Mouse (Mus musculus) CH12.LX (cell line): Measurements from ENCODE around the gene Nup188. TPM values are rescaled to one million over a fixed set of nuclear protein-coding genes. Genes with fewer than 3 reads are reported as not detected.

Source experiments
- DNase-seq: peaks from one replicate; pipeline ENCODE4 v3.0.0-alpha.2; 2013; ENCODE audit errors: extremely low read depth
- H3K27ac ChIP-seq: 2 replicates; pipeline ENCODE4 v1.5.1; 2012; ENCODE audit warnings: low read depth, mild to moderate bottlenecking, control low read depth, moderate library complexity; ENCODE audit not compliant: insufficient read depth
- H3K27me3 ChIP-seq: replicated peaks from 2 replicates; pipeline ENCODE3; 2012; ENCODE audit warnings: inconsistent platforms
- H3K36me3 ChIP-seq, 2 experiments: replicated peaks in 1 of 2; 2 replicates each; pipeline versions ENCODE3 to v1.6.1; 2012; ENCODE audit warnings: inconsistent platforms in 1 of 2, low read length in 1 of 2, mild to moderate bottlenecking in 1 of 2, mixed read lengths in 1 of 2, moderate library complexity in 1 of 2; ENCODE audit not compliant: control insufficient read depth in 1 of 2, insufficient read depth in 1 of 2
- H3K4me1 ChIP-seq, 2 experiments: 2 replicates each; pipeline ENCODE4 v1.6.1; 2012; ENCODE audit warnings: inconsistent platforms in 1 of 2, moderate library complexity in 1 of 2; ENCODE audit not compliant: insufficient read depth in 2 of 2, control insufficient read depth in 1 of 2
- H3K4me2 ChIP-seq: 2 replicates; pipeline ENCODE4 v1.6.1; 2012; ENCODE audit warnings: low read depth, mild to moderate bottlenecking, control low read depth; ENCODE audit not compliant: poor library complexity, insufficient read depth, severe bottlenecking
- H3K4me3 ChIP-seq, 3 experiments: fragments of 150-350 bp in 1 of 3; sonication (generic) in 1 of 3; replicated peaks in 1 of 3; 2 replicates each; pipeline versions ENCODE3 to v1.5.1; 2011 to 2012; ENCODE audit warnings: low read depth in 2 of 3, low read length in 2 of 3, mild to moderate bottlenecking in 2 of 3, moderate library complexity in 2 of 3, control low read depth in 1 of 3, improper control_type of control experiment in 1 of 3, inconsistent platforms in 1 of 3, mixed read lengths in 1 of 3; ENCODE audit not compliant: poor library complexity in 1 of 3
- H3K79me2 ChIP-seq: replicated peaks from 2 replicates; pipeline ENCODE4 v1.6.1; 2012; ENCODE audit warnings: mild to moderate bottlenecking, moderate library complexity; ENCODE audit not compliant: control insufficient read depth, poor library complexity, insufficient read depth, severe bottlenecking; ENCODE audit errors: extremely low read depth
- H3K9ac ChIP-seq: 2 replicates; pipeline ENCODE4 v1.6.1; 2012; ENCODE audit warnings: low read depth, mild to moderate bottlenecking, control low read depth, moderate library complexity; ENCODE audit not compliant: insufficient read depth
- H3K9me3 ChIP-seq: replicated peaks from 2 replicates; pipeline ENCODE3; 2012; ENCODE audit warnings: low read length, inconsistent platforms, mixed read lengths
- CHD2 ChIP-seq: IDR thresholded peaks from 2 replicates; pipeline ENCODE4 v1.6.1; 2011; ENCODE audit warnings: low read length, improper control_type of control experiment
- JUN ChIP-seq: IDR thresholded peaks from 2 replicates; pipeline ENCODE4 v1.6.1; 2011; ENCODE audit warnings: low read depth, mild to moderate bottlenecking, low read length, improper control_type of control experiment, moderate library complexity; ENCODE audit not compliant: insufficient read depth
- KAT2A ChIP-seq: IDR thresholded peaks from 2 replicates; pipeline ENCODE4 v1.6.1; 2012; ENCODE audit warnings: low read length, improper control_type of control experiment, inconsistent platforms; ENCODE audit not compliant: insufficient replicate concordance
- MAZ ChIP-seq: IDR thresholded peaks from 2 replicates; pipeline ENCODE4 v1.6.1; 2012; ENCODE audit warnings: low read depth, mild to moderate bottlenecking, inconsistent platforms, low read length, improper control_type of control experiment, moderate library complexity
- MEF2A ChIP-seq: IDR thresholded peaks from 2 replicates; pipeline ENCODE4 v1.6.1; 2014; ENCODE audit warnings: low read depth, mild to moderate bottlenecking, inconsistent platforms, low read length, improper control_type of control experiment, borderline replicate concordance
- NELFE ChIP-seq: IDR thresholded peaks from 2 replicates; pipeline ENCODE4 v1.6.1; 2011; ENCODE audit warnings: low read depth, low read length, improper control_type of control experiment
- NRF1 ChIP-seq: IDR thresholded peaks from 2 replicates; pipeline ENCODE4 v1.6.1; 2014; ENCODE audit warnings: low read depth, mild to moderate bottlenecking, inconsistent platforms, low read length, improper control_type of control experiment, moderate library complexity
- SIN3A ChIP-seq: IDR thresholded peaks from 2 replicates; pipeline ENCODE4 v1.6.1; 2012; ENCODE audit warnings: low read length, improper control_type of control experiment, inconsistent platforms
- SMC3 ChIP-seq: IDR thresholded peaks from 2 replicates; pipeline ENCODE4 v1.6.1; 2011; ENCODE audit warnings: low read depth, low read length, improper control_type of control experiment
- TBP ChIP-seq: conservative IDR thresholded peaks from 2 replicates; pipeline ENCODE4 v1.6.1; 2011; ENCODE audit warnings: low read depth, low read length, improper control_type of control experiment
- TCF12 ChIP-seq: IDR thresholded peaks from 2 replicates; pipeline ENCODE4 v1.6.1; 2014; ENCODE audit warnings: low read depth, mild to moderate bottlenecking, inconsistent platforms, low read length, improper control_type of control experiment
- ZC3H11A ChIP-seq: IDR thresholded peaks from 2 replicates; pipeline ENCODE4 v1.6.1; 2012; ENCODE audit warnings: low read depth, mild to moderate bottlenecking, inconsistent platforms, low read length, improper control_type of control experiment
- ZMIZ1 ChIP-seq: IDR thresholded peaks from 2 replicates; pipeline ENCODE4 v1.6.1; 2012; ENCODE audit warnings: low read depth, mild to moderate bottlenecking, inconsistent platforms, low read length, improper control_type of control experiment
- dilution Hi-C: fragments of 300-500 bp; cut with MboI; formaldehyde crosslinking; loops from 2 replicates; pipeline ENCODE4 v1.14.3; 2020; ENCODE audit warnings: low sequenced_read_pairs; ENCODE audit not compliant: extremely low pct_unique_long_range_greater_than_20kb, extremely low pct_ligation_motif_present
- in situ Hi-C: fragments of 300-500 bp; cut with MboI; formaldehyde crosslinking; loops from 3 replicates; pipeline ENCODE4 v1.14.3; 2019; ENCODE audit warnings: low sequenced_read_pairs, low pct_ligation_motif_present, low pct_unique_long_range_greater_than_20kb, mixed read lengths
- polyA plus RNA-seq: library from polyadenylated mRNA; unstranded; fragments of >175 nt; gene quantifications from 2 replicates; pipeline ENCODE4 v1.2.1, GENCODE M21; 2012; ENCODE audit warnings: low read depth; ENCODE audit not compliant: insufficient read length
- total RNA-seq, 2 experiments: library from RNA; depleted of rRNA; stranded (reverse); fragments of 300-350 nt in 1 of 2; fragments of >200 nt in 1 of 2; gene quantifications; 2 replicates each; pipeline ENCODE4 v1.2.3; 2012 to 2014

Nup188 gene
- total and polyA plus RNA-seq, 3 experiments = 19.7 to 58.8 (median 47.6) TPM

- H3K27me3 ChIP-seq = no peaks in the 10 kb centered on the region
- no peak overlapping the region for H3K4me3 ChIP-seq
- no peak overlapping the region for H3K4me2 ChIP-seq
- H3K9me3 ChIP-seq = no peaks in the 10 kb centered on the region
- peaks cover 70 to 93% of the 10 kb centered on the region in 2 experiments for H3K36me3 ChIP-seq
- in situ Hi-C loops = no loop called here
- DNase-seq = no peak
- no peak overlapping the region for H3K9ac ChIP-seq
- H3K4me1 ChIP-seq = no peaks in the 10 kb centered on the region
- dilution Hi-C loops = no loop called here
- TF ChIP-seq ZMIZ1 (no peak), NRF1 (0 out of 2 replicates have a peak, but pooled peaks have one; percentile 36), MAZ (no peak), SIN3A (no peak), NELFE (no peak)
- no peak overlapping the region for H3K27ac ChIP-seq
- no peaks in the 10 kb centered on the region for H3K79me2 ChIP-seq
These were observed 36.9 kb downstream of the Nup188 start for GRCm38 (mm10) chr2:30323111-30323510.

GRCm38 (mm10) chr2:30325296-30325695 lies 39.1 kb downstream of the Nup188 start:
- in situ Hi-C loops = no loop called here

GRCm38 (mm10) chr2:30327276-30327675 lies 41.1 kb downstream of the Nup188 start:
- Histone ChIP-seq H3K4me1 (no peaks in the 10 kb centered on the region), H3K79me2 (no peaks in the 10 kb centered on the region), H3K4me3 (no peak overlapping the region), H3K9me3 (no peaks in the 10 kb centered on the region), H3K36me3 (peaks cover 70 to 97% of the 10 kb centered on the region in 2 experiments), H3K4me2 (no peak overlapping the region), H3K27me3 (no peaks in the 10 kb centered on the region), H3K9ac (no peak overlapping the region), H3K27ac (no peak overlapping the region)
- dilution Hi-C loops = no loop called here
- TF ChIP-seq KAT2A (no peak), TBP (no peak), NELFE (no peak), SMC3 (no peak), TCF12 (no peak)
- in situ Hi-C loops = no loop called here
- DNase-seq = no peak

More at GRCm38 (mm10) chr2:30325296-30325695, 39.1 kb downstream of the Nup188 start:
- Histone ChIP-seq H3K27me3 (no peaks in the 10 kb centered on the region), H3K9ac (no peak overlapping the region), H3K4me3 (no peak overlapping the region), H3K4me1 (no peaks in the 10 kb centered on the region), H3K4me2 (no peak overlapping the region), H3K79me2 (no peaks in the 10 kb centered on the region), H3K27ac (no peak overlapping the region), H3K9me3 (no peaks in the 10 kb centered on the region), H3K36me3 (peaks cover 75 to 97% of the 10 kb centered on the region in 2 experiments)
- TF ChIP-seq MAZ (no peak), ZC3H11A (no peak), CHD2 (no peak), JUN (no peak), MEF2A (no peak)
- DNase-seq = no peak
- dilution Hi-C loops = no loop called here
